Comparison of ENCODE assay signal across 24 mouse cellular contexts in genomic region chr6:38046838-38047237, GRCm38 (mm10). TPM values are rescaled to one million over a fixed set of nuclear protein-coding genes. Genes with fewer than 3 reads are reported as not detected.
DNase-seq lines count a peak whose midpoint lies in the region; ATAC-seq and TF ChIP-seq lines count a peak whose summit lies in the region.
"Had no signal": no experiment of that assay in that cellular context is flagged by ENCODE, and none has a peak within 500 bp of the region (broad histone marks: within the 10 kb centered on the region; RNA-seq: fewer than 3 reads in every experiment).

Gene Svopl (minus strand): TSS chr6:38046996.

- H3K27me3 ChIP-seq in kidney, embryonic 16.5 days (ENCODE audit: insufficient read depth, low read length): no peaks in the 10 kb centered on the region
- H3K27me3 ChIP-seq in embryonic facial prominence, embryonic 15.5 days: no peaks in the 10 kb centered on the region
- H3K27me3 ChIP-seq in limb, embryonic 15.5 days: no peaks in the 10 kb centered on the region
- no peaks in the 10 kb centered on the region for H3K27me3 ChIP-seq in lung, postnatal 0 days (replicated peaks; ENCODE audit: insufficient read depth, low read length)
- no peaks in the 10 kb centered on the region for H3K27me3 ChIP-seq in midbrain, embryonic 15.5 days (replicated peaks)
- H3K27me3 ChIP-seq: forebrain, embryonic 15.5 days; liver, embryonic 15.5 days; neural tube, embryonic 12.5 days had no signal

- no peak within 1 kb of the TSS for H3K9ac ChIP-seq in kidney, embryonic 16.5 days (replicated peaks; ENCODE audit: low read length)
- no peak within 1 kb of the TSS for H3K9ac ChIP-seq in embryonic facial prominence, embryonic 15.5 days
- no peak within 1 kb of the TSS for H3K9ac ChIP-seq in limb, embryonic 15.5 days
- no peak within 1 kb of the TSS for H3K9ac ChIP-seq in lung, postnatal 0 days (replicated peaks; ENCODE audit: low read depth)
- no peak within 1 kb of the TSS for H3K9ac ChIP-seq in midbrain, embryonic 15.5 days
- H3K9ac ChIP-seq: forebrain, embryonic 15.5 days; hindbrain, embryonic 14.5 days; liver, embryonic 15.5 days; neural tube, embryonic 12.5 days had no signal

- ATAC-seq in kidney, embryonic 16.5 days (ENCODE audit: low FRiP score, low TSS enrichment): no peak
- 0 out of 2 replicates have a peak, but pooled peaks have one; percentile 26 for ATAC-seq in embryonic facial prominence, embryonic 15.5 days (ENCODE audit: insufficient number of reproducible peaks, low FRiP score, low TSS enrichment, low read depth)
- peak; percentile 60; the same call in 1 of the 2 replicates for ATAC-seq in limb, embryonic 15.5 days (ENCODE audit: insufficient number of reproducible peaks, low FRiP score, low TSS enrichment, low read depth)
- no peak for ATAC-seq in lung, postnatal 0 days
- no peak for ATAC-seq in midbrain, embryonic 15.5 days (replicated peaks)
- ATAC-seq: CD4-positive, CD25-positive, alpha-beta regulatory T cell, adult 4 months; forebrain, embryonic 15.5 days; intestine, postnatal 0 days had no signal

- no peaks in the 10 kb centered on the region for H3K9me3 ChIP-seq in kidney, embryonic 16.5 days (ENCODE audit: low read length)
- H3K9me3 ChIP-seq in embryonic facial prominence, embryonic 15.5 days (replicated peaks): no peaks in the 10 kb centered on the region
- no peaks in the 10 kb centered on the region for H3K9me3 ChIP-seq in limb, embryonic 15.5 days
- H3K9me3 ChIP-seq in lung, postnatal 0 days (ENCODE audit: low read length): no peaks in the 10 kb centered on the region
- H3K9me3 ChIP-seq in midbrain, embryonic 15.5 days: no peaks in the 10 kb centered on the region
- H3K9me3 ChIP-seq: forebrain, embryonic 15.5 days; G1E; liver, embryonic 15.5 days; neural tube, embryonic 12.5 days had no signal

- TF ChIP-seq CTCF in lung, postnatal 0 days (IDR thresholded peaks at IDR 0.05): no peak

- peak within 1 kb of the TSS; percentile 22 for H3K4me2 ChIP-seq in kidney, embryonic 16.5 days (replicated peaks; ENCODE audit: low read depth, low read length)
- H3K4me2 ChIP-seq in embryonic facial prominence, embryonic 15.5 days (replicated peaks): no peak within 1 kb of the TSS
- no peak within 1 kb of the TSS for H3K4me2 ChIP-seq in limb, embryonic 15.5 days
- no peak within 1 kb of the TSS for H3K4me2 ChIP-seq in lung, postnatal 0 days (replicated peaks; ENCODE audit: low read depth, low read length)
- H3K4me2 ChIP-seq in midbrain, embryonic 15.5 days: no peak within 1 kb of the TSS
- H3K4me2 ChIP-seq: forebrain, embryonic 15.5 days; hindbrain, embryonic 14.5 days; liver, embryonic 15.5 days; neural tube, embryonic 12.5 days had no signal

- DNase-seq in adrenal gland, postnatal 10 days: peak; percentile 19
- DNase-seq in adrenal gland, postnatal 4 days (ENCODE audit: low spot score in 2 of 2): no peak
- DNase-seq in kidney, postnatal 14 days: no peak
- DNase-seq in lung, postnatal 0 days (ENCODE audit: low spot score): no peak
- DNase-seq: cerebellum, adult 11 months; cerebellum, postnatal 14 days; gastrocnemius, postnatal 14 days; heart, adult 2 months; lung, postnatal 14 days; right cerebral cortex, postnatal 14 days had no signal

- no peaks in the 10 kb centered on the region for H3K36me3 ChIP-seq in kidney, embryonic 16.5 days (ENCODE audit: insufficient read depth, low read length)
- H3K36me3 ChIP-seq in embryonic facial prominence, embryonic 15.5 days: no peaks in the 10 kb centered on the region
- no peaks in the 10 kb centered on the region for H3K36me3 ChIP-seq in limb, embryonic 15.5 days
- no peaks in the 10 kb centered on the region for H3K36me3 ChIP-seq in lung, postnatal 0 days (ENCODE audit: insufficient read depth, low read length)
- H3K36me3 ChIP-seq in midbrain, embryonic 15.5 days (replicated peaks): no peaks in the 10 kb centered on the region
- H3K36me3 ChIP-seq: forebrain, embryonic 15.5 days; G1E; liver, embryonic 15.5 days; neural tube, embryonic 12.5 days had no signal

- H3K27ac ChIP-seq in kidney, embryonic 16.5 days (ENCODE audit: low read length): peak within 1 kb of the TSS; percentile 87
- no peak within 1 kb of the TSS; the same call in 1 of the 2 replicates for H3K27ac ChIP-seq in embryonic facial prominence, embryonic 15.5 days (replicated peaks)
- H3K27ac ChIP-seq in limb, embryonic 15.5 days: peak within 1 kb of the TSS; percentile 47
- H3K27ac ChIP-seq in lung, postnatal 0 days (ENCODE audit: low read length): no peak within 1 kb of the TSS
- no peak within 1 kb of the TSS for H3K27ac ChIP-seq in midbrain, embryonic 15.5 days
- H3K27ac ChIP-seq: forebrain, embryonic 15.5 days; hindbrain, embryonic 14.5 days; layer of hippocampus, adult 2 months; liver, embryonic 15.5 days; neural tube, embryonic 12.5 days had no signal

- peaks cover 32% of the 10 kb centered on the region for H3K4me1 ChIP-seq in kidney, embryonic 16.5 days (ENCODE audit: insufficient read depth, low read length)
- peaks cover 3% of the 10 kb centered on the region; the same call in 1 of the 2 replicates for H3K4me1 ChIP-seq in embryonic facial prominence, embryonic 15.5 days
- H3K4me1 ChIP-seq in limb, embryonic 15.5 days: peaks cover 18% of the 10 kb centered on the region
- peaks cover 4% of the 10 kb centered on the region; the same call in 1 of the 2 replicates for H3K4me1 ChIP-seq in lung, postnatal 0 days (ENCODE audit: insufficient read depth, low read depth, low read length)
- H3K4me1 ChIP-seq in midbrain, embryonic 15.5 days: no peaks in the 10 kb centered on the region
- H3K4me1 ChIP-seq: forebrain, embryonic 15.5 days; liver, embryonic 15.5 days; neural tube, embryonic 12.5 days had no signal

- WGBS in kidney, embryonic 16.5 days: 12% methylated on average over 6 of the region's 6 CpGs
- WGBS in embryonic facial prominence, embryonic 15.5 days: 13% methylated on average over 6 of the region's 6 CpGs
- 13% methylated on average over 6 of the region's 6 CpGs for WGBS in limb, embryonic 15.5 days
- 28% methylated on average over 6 of the region's 6 CpGs for WGBS in lung, postnatal 0 days
- 46% methylated on average over 6 of the region's 6 CpGs for WGBS in midbrain, embryonic 15.5 days

- H3K4me3 ChIP-seq in kidney, embryonic 16.5 days (ENCODE audit: low read length): no peak within 1 kb of the TSS
- no peak within 1 kb of the TSS for H3K4me3 ChIP-seq in embryonic facial prominence, embryonic 15.5 days (replicated peaks)
- H3K4me3 ChIP-seq in limb, embryonic 15.5 days: no peak within 1 kb of the TSS
- no peak within 1 kb of the TSS for H3K4me3 ChIP-seq in lung, postnatal 0 days (ENCODE audit: low read depth, low read length)
- no peak within 1 kb of the TSS for H3K4me3 ChIP-seq in midbrain, embryonic 15.5 days
- H3K4me3 ChIP-seq: erythroblast, embryonic 14.5 days; forebrain, embryonic 15.5 days; heart, adult 2 months; layer of hippocampus, adult 2 months; liver, embryonic 15.5 days; neural tube, embryonic 12.5 days had no signal

- TF ChIP-seq EP300 in lung, postnatal 0 days (IDR thresholded peaks at IDR 0.05): no peak

RNA-seq across cellular contexts. Expression of gene Svopl, which starts in this region (rescaled TPM):
- total RNA-seq in adrenal gland, postnatal 10 days (2021): 1 to 10 TPM; 1.9 to 3.4 TPM
- 1 to 10 TPM; 3.3 to 4.6 TPM for total RNA-seq in adrenal gland, postnatal 4 days (2021)
- 15.6 and 16.5 TPM in 2 replicates for polyA plus RNA-seq in kidney, embryonic 16.5 days (2015; fragmentation: Nextera tagmentation; extraction: Ambion mirVana)
- 16.5 and 27.5 TPM in 2 replicates for polyA plus RNA-seq in embryonic facial prominence, embryonic 15.5 days (2015; fragmentation: Nextera tagmentation; extraction: Ambion mirVana)
- polyA plus RNA-seq in limb, embryonic 15.5 days (2015; fragmentation: Nextera tagmentation; extraction: Ambion mirVana): 1.3 and 1.8 TPM in 2 replicates
- polyA plus RNA-seq in lung, postnatal 0 days (2015; fragmentation: Nextera tagmentation; extraction: Ambion mirVana): 1.6 and 2.6 TPM in 2 replicates
- polyA plus RNA-seq in midbrain, embryonic 15.5 days (2015; fragmentation: Nextera tagmentation; extraction: Ambion mirVana): 0.97 and 0.98 TPM in 2 replicates
- total RNA-seq: G1E; left cerebral cortex, postnatal 36 days had no signal
- polyA plus RNA-seq: erythroblast, embryonic 14.5 days; G1E; liver, embryonic 15.5 days had no signal

Comparison
In these comparisons a context has a peak if more than half of its experiments do, and no peak if none do; other contexts are left out.
1. ATAC-seq: peak in embryonic facial prominence, embryonic 15.5 days (single experiment) and limb, embryonic 15.5 days (single experiment); none in kidney, embryonic 16.5 days (single experiment), lung, postnatal 0 days (single experiment) and midbrain, embryonic 15.5 days (single experiment).
2. H3K27ac ChIP-seq: peak in kidney, embryonic 16.5 days (single experiment) and limb, embryonic 15.5 days (single experiment); none in embryonic facial prominence, embryonic 15.5 days (single experiment), lung, postnatal 0 days (single experiment) and midbrain, embryonic 15.5 days (single experiment).